Mouse (Mus musculus) CD4-positive helper T cell, adult 2 months (primary cell): Measurements from ENCODE around the gene Agap1.

Source experiments
- DNase-seq: peaks from one replicate; pipeline ENCODE4 v3.0.0-alpha.2; 2012; ENCODE audit warnings: low read depth, missing footprints, low spot score

Gene Agap1

GRCm38 (mm10) chr1:89656643-89657321 is 202.2 kb downstream of the Agap1 start:
- no peak for DNase-seq

- DNase-seq = no peak
Observed at GRCm38 (mm10) chr1:89660804-89661203, 206.2 kb downstream of the Agap1 start.

GRCm38 (mm10) chr1:89666154-89666553 is 211.5 kb downstream of the Agap1 start:
- DNase-seq = no peak

GRCm38 (mm10) chr1:89667387-89667786 is 212.8 kb downstream of the Agap1 start:
- no peak for DNase-seq

GRCm38 (mm10) chr1:89668635-89669034 is 214.0 kb downstream of the Agap1 start:
- DNase-seq = no peak

GRCm38 (mm10) chr1:89671110-89671787 is 216.6 kb downstream of the Agap1 start:
- DNase-seq = no peak

GRCm38 (mm10) chr1:89673071-89673470 is 218.5 kb downstream of the Agap1 start:
- DNase-seq = no peak

GRCm38 (mm10) chr1:89673686-89674085 is 219.1 kb downstream of the Agap1 start:
- no peak for DNase-seq

GRCm38 (mm10) chr1:89674681-89675080 is 220.1 kb downstream of the Agap1 start:
- no peak for DNase-seq

- no peak for DNase-seq
Observed at GRCm38 (mm10) chr1:89676411-89676810, 221.8 kb downstream of the Agap1 start.

GRCm38 (mm10) chr1:89680673-89681072 is 226.1 kb downstream of the Agap1 start:
- no peak for DNase-seq

- no peak for DNase-seq
Observed at GRCm38 (mm10) chr1:89688914-89689313, 234.3 kb downstream of the Agap1 start.

- DNase-seq = peak; percentile 12
Observed at GRCm38 (mm10) chr1:89689544-89690212, 235.1 kb downstream of the Agap1 start.

- DNase-seq = no peak
Observed at GRCm38 (mm10) chr1:89691096-89691495, 236.5 kb downstream of the Agap1 start.

GRCm38 (mm10) chr1:89692420-89692819 is 237.8 kb downstream of the Agap1 start:
- no peak for DNase-seq

GRCm38 (mm10) chr1:89694916-89695315 is 240.3 kb downstream of the Agap1 start:
- no peak for DNase-seq

GRCm38 (mm10) chr1:89697241-89697640 is 242.6 kb downstream of the Agap1 start:
- DNase-seq = no peak

- no peak for DNase-seq
Observed at GRCm38 (mm10) chr1:89700166-89700565, 245.6 kb downstream of the Agap1 start.

GRCm38 (mm10) chr1:89701162-89701730 is 246.6 kb downstream of the Agap1 start:
- DNase-seq = no peak

GRCm38 (mm10) chr1:89703294-89703693 is 248.7 kb downstream of the Agap1 start:
- no peak for DNase-seq

GRCm38 (mm10) chr1:89705670-89706069 is 251.1 kb downstream of the Agap1 start:
- DNase-seq = no peak

- DNase-seq = no peak
Observed at GRCm38 (mm10) chr1:89706862-89707261, 252.3 kb downstream of the Agap1 start.
